Mouse (Mus musculus): ENCODE measurements around the gene Cad. TPM values are rescaled to one million over a fixed set of nuclear protein-coding genes. Genes with fewer than 3 reads are reported as not detected.

Cad gene
- total RNA-seq, 2 experiments from 2014 or later: 15.6 to 17.5 TPM

DNA sequence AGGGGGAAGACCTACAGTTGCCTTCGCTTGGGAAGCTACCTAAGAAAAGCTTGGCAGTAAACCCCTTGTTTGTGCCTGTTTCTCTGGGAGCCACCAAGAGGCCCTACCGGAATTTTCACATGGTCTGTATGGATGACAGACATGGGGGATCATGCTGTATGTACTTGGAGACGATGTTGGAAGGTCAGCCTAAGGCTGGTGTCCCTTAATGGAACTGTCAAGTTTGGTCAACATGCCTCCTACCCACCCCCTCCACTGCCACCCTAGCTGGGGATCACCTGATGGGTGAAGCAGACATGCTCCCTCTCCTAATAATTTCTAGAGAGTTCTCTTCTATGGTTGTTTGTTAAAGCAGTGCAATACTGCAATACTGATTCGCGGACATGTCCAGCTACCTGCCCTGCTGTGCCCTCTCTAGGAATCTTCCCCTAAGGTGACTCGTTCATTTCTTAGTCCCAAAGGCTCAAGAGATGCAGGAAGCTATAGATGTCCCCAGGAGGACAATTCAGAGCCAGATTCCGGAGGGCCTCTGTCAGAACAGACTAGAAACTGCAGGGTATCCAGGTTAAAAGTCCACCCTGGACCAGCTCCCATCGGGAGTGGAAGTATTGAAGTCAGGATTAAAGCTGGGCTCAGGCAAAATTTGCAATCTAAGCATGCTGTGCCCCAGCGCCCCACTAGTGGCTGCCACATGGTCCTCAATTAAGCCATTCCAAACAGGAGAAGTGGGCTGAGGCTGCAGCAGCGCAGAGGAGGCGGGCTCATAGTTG, 41.3 kb downstream of the Cad start:
- no peak for DNase-seq (ENCODE audit: low spot score in 2 of 2)

DNA sequence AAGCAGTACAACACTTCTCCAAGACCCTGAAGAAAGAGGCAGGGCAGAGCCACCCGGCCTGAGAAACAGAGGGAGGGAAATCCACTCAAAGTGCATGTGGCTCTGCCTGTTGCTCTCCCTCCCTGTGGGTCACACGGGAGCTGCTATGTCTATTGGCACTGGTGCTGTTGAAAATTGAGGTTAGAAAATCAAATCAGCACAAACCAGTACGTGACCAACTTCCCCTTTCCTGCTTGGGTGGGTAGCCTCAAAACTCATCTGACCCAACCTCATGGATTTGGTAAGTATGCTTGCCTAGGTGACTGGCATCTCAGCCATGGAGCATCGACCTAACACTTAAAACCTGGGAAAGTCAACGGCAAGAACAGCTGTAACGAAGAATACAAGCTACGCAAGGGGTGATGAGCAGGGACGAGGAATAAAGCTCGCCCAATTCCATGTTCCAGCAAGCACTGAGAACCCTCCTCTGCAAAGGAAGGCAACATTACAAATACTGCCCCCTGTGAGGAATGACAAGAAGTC, 51.3 kb downstream of the Cad start, which contains the start of gene Dnajc5g:
Dnajc5g (plus strand) TSS at position 472 of the 522 bp plus-strand sequence.
- no peak for DNase-seq (ENCODE audit: low spot score in 2 of 2)

DNA sequence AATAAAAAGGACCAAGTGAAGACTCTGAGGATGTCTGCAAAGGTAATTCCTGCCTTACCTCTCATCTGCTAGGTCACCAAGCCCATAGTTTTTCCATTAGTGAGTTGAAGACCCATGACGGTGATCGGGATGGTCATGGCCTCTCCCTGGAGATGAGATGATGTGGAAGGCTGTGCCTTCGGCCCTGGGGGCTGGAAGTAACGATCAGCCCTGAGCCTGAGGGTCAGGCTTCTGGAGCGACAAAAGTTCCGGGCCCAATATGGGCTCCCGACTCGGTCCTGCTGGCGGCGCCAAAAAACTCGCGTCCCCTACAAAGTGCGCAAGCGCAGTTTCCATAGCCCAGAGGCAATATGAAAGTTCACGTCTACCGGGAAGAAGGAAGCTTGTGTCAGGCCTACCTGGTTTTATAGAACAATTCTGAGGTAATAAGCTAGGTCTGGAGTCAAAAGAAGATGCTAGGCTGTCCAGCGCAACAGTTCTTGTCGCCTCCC, 53.5 kb downstream of the Cad start, which contains the start of gene Slc30a3:
Slc30a3 (minus strand) TSS at position 238 of the 491 bp plus-strand sequence.
- DNase-seq (ENCODE audit: low spot score in 2 of 2): no peak

DNA sequence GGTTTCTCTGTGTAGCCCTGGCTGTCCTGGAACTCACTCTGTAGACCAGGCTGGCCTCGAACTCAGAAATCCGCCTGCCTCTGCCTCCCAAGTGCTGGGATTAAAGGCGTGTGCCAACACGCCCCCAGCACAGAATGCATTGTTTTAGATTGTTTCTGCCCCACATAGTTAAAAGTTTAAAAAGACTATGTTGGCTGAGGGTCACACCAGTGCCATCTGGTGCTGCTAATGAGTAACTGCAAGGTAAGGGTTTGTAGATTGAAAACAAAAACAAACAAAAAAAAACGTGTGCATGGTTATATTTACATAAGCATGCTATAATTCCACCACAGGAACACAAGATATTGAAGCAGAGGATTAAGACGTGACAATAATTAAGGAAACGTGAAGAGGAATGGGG, 56.2 kb downstream of the Cad start:
- no peak for DNase-seq (ENCODE audit: low spot score in 2 of 2)

DNA sequence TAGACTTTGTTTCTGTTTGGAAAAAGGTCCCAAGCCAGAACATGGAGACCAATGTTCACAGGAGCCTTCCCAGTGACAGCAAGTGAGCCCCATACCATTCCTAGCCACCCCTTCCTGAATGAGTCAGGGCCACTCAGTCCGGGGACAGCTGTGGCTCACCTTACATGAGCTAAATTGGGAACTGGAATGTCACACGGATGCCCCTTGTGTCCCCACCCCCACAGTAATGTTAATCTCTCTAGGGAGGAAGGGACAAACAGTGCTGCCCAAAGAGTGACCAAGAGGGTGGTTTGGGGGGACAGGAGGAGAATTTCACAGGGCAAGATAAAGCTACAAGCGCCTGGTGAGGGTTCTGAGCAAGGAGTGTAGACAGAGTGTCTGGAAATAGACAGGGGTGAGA, 61.8 kb downstream of the Cad start, which contains the start of gene Trim54:
Trim54 (plus strand) TSS at position 359 of the 400 bp plus-strand sequence.
- DNase-seq (ENCODE audit: low spot score in 2 of 2): no peak

DNA sequence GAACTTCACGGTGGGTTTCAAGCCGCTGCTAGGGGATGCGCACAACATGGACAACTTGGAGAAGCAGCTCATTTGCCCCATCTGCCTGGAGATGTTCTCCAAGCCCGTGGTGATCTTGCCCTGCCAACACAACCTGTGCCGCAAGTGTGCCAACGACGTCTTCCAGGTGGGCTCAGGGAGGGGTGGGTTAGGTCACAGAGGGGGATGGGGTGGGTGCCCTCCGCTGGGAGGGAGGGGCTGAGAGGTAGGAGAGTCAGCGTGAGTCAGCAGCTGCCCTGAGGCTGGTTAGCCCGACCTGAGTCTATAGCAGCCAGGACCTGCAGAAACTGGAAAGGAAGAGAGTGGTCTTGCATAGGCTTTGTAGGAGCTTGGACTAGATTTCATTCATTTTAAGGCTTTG, 62.3 kb downstream of the Cad start:
- DNase-seq (ENCODE audit: low spot score in 2 of 2): no peak

DNA sequence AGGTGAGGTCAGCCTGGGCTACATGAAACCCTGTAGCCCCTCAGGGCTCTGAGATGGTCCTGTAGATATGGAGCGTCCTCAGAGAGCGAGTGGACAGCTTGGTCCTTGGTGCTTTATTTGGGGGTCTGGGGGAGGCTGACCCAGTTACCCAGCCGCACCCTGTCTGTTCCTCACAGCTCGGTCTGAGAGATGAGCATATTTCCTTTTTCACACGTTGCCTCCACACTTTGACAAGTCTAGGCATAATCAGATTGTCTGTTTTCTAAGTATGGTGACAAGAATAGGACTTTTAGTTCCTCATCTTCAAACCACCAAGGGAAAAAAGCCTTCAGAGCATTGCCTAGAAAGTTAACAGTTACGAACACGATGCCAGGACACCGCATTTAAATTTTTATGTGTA, 66.5 kb downstream of the Cad start:
- no peak for DNase-seq (ENCODE audit: low spot score in 2 of 2)

DNA sequence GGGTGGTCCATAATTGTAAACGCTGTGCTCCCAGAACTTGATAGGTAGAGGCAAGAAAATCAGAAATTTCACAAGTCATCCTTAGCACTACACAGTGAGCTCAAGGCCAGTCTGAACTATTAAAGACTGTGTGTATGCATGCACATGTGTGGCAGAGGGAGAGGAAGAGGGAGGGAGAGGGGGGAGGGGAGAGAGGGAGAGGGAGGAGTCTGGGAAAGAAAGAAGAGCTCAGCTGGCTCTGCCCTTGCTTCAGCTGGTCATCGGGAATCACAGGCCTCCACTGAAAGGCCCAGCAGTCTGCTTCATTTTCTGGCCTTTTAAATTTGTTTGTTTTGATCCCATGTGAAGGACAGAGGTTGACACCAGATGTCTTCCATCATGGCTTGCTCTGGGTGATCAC, 68.9 kb downstream of the Cad start:
- DNase-seq (ENCODE audit: low spot score in 2 of 2): no peak

DNA sequence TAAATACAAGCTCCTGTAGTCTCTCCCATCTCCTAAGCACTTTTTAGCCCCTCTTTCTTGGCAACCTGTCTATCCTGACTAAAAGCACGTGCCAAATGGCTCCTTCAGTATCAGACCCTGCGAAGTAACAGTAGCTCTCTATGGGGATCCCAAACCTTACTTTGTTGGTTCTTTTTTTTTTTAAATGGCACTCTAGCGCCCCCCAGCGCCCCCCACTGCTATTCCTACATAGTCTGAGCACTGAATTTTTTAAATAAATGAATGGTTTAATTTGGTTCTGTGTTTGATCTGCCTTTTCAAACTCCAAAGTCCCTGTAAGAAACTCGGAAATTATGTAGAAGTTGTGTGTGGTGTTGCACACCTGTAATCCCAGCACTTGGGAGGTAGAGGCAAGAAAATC, 71.5 kb downstream of the Cad start:
- no peak for DNase-seq (ENCODE audit: low spot score in 2 of 2)

Other genes starting within 250 kb of the Cad start
- gene Mapre3, start 240.1 kb upstream of the Cad start, total RNA-seq (2021): 100 to 1,000 TPM; 205 to 211 TPM
- gene Tmem214, start 186.8 kb upstream of the Cad start, total RNA-seq (2021): 10 to 100 TPM; 62.4 to 69.4 TPM
- 10 to 100 TPM; 12.7 to 14.7 TPM for gene Agbl5, start 166.1 kb upstream of the Cad start, total RNA-seq (2021)
- gene Ost4, start 147.0 kb upstream of the Cad start, total RNA-seq (2021): 100 to 1,000 TPM; 100 to 108 TPM
- gene Emilin1, start 141.4 kb upstream of the Cad start, total RNA-seq (2021): 1 to 10 TPM; 3.9 to 4.5 TPM
- gene Khk, start 133.3 kb upstream of the Cad start, total RNA-seq (2021): 10 to 100 TPM; 11.5 to 12.9 TPM
- 10 to 100 TPM; 24.6 to 26.9 TPM for gene Cgref1, start 109.2 kb upstream of the Cad start, total RNA-seq (2021)
- 100 to 1,000 TPM; 129 to 131 TPM for gene Preb, start 94.4 kb upstream of the Cad start, total RNA-seq (2021)
- under 1 TPM in 1 of 2 experiments, not detected in 1; 0.17 TPM for gene Tcf23, start 86.1 kb upstream of the Cad start, total RNA-seq (2021)
- gene Atraid, start 6.5 kb upstream of the Cad start, total RNA-seq (2021): 10 to 100 TPM; 73.9 to 86.6 TPM
- gene Slc5a6, start 5.9 kb upstream of the Cad start, total RNA-seq (2021): 10 to 100 TPM; 12.4 to 13.3 TPM
- gene Dnajc5g, start 51.5 kb downstream of the Cad start, total RNA-seq (2021): not detected
- gene Slc30a3, start 53.5 kb downstream of the Cad start, total RNA-seq (2021): 10 to 100 TPM; 56.9 to 61.1 TPM
- not detected for gene Trim54, start 61.9 kb downstream of the Cad start, total RNA-seq (2021)
- not detected for gene Ucn, start 84.0 kb downstream of the Cad start, total RNA-seq (2021)
- 10 to 100 TPM; 41.3 to 46.9 TPM for gene Mpv17, start 99.5 kb downstream of the Cad start, total RNA-seq (2021)
- 1 to 10 TPM; 1.2 to 4.2 TPM for gene Gm29609, start 125.1 kb downstream of the Cad start, total RNA-seq (2021)
- 10 to 100 TPM; 61.2 to 64.7 TPM for gene Gtf3c2, start 125.4 kb downstream of the Cad start, total RNA-seq (2021)
- 10 to 100 TPM; 79.5 to 80.3 TPM for gene Snx17, start 138.4 kb downstream of the Cad start, total RNA-seq (2021)
- gene Eif2b4, start 138.7 kb downstream of the Cad start, total RNA-seq (2021): 10 to 100 TPM; 48.1 to 55.2 TPM
- 10 to 100 TPM; 25.5 to 31.3 TPM for gene Zfp513, start 147.5 kb downstream of the Cad start, total RNA-seq (2021)
- 10 to 100 TPM; 84.9 to 85.7 TPM for gene Ppm1g, start 165.9 kb downstream of the Cad start, total RNA-seq (2021)
- 10 to 100 TPM; 77.7 to 79.7 TPM for gene Nrbp1, start 186.1 kb downstream of the Cad start, total RNA-seq (2021)
- gene Gm9970, start 186.5 kb downstream of the Cad start, total RNA-seq (2021): not detected
- 1 to 10 TPM; 1.3 to 1.9 TPM for gene Krtcap3, start 196.9 kb downstream of the Cad start, total RNA-seq (2021)
- gene Ift172, start 236.3 kb downstream of the Cad start, total RNA-seq (2021): 10 to 100 TPM; 76.4 to 83.3 TPM
- 100 to 1,000 TPM; 160 to 164 TPM for gene Fndc4, start 241.3 kb downstream of the Cad start, total RNA-seq (2021)
- under 1 TPM; 0.21 to 0.53 TPM for gene Gckr, start 242.7 kb downstream of the Cad start, total RNA-seq (2021)

Data from layer of hippocampus, postnatal 14 days (tissue).